Mouse (Mus musculus): Measurements from ENCODE around the gene D17Wsu92e.
"Not testable (repeated sequence)": the region's sequence is repeated elsewhere in the genome, so short reads cannot be mapped to it uniquely, and the experiment has no call there.

Gene D17Wsu92e

GRCm38 (mm10) chr17:27820568-27821406 is at the start of gene D17Wsu92e:
Gene D17Wsu92e (minus strand): TSS chr17:27820648.
- DNase-seq (ENCODE audit: low read depth, low spot score) = peak; percentile 96

GRCm38 (mm10) chr17:27866737-27867136 is 46.3 kb upstream of the D17Wsu92e start:
- DNase-seq (ENCODE audit: low read depth, low spot score) = no peak

GRCm38 (mm10) chr17:27865461-27865860 is 45.0 kb upstream of the D17Wsu92e start:
- DNase-seq (ENCODE audit: low read depth, low spot score) = no peak

GRCm38 (mm10) chr17:27859131-27859530 is 38.7 kb upstream of the D17Wsu92e start:
- DNase-seq (ENCODE audit: low read depth, low spot score) = no peak

- no peak for DNase-seq (ENCODE audit: low read depth, low spot score)
Observed at GRCm38 (mm10) chr17:27857649-27858475, 37.4 kb upstream of the D17Wsu92e start.

- no peak for DNase-seq (ENCODE audit: low read depth, low spot score)
Observed at GRCm38 (mm10) chr17:27856798-27857648, 36.6 kb upstream of the D17Wsu92e start.

GRCm38 (mm10) chr17:27856265-27856797 is 35.9 kb upstream of the D17Wsu92e start, which contains the start of gene Uhrf1bp1:
Gene Uhrf1bp1 (plus strand): TSS chr17:27856441.
- peak; percentile 60 for DNase-seq (ENCODE audit: low read depth, low spot score)

GRCm38 (mm10) chr17:27851076-27851475 is 30.6 kb upstream of the D17Wsu92e start:
- DNase-seq (ENCODE audit: low read depth, low spot score) = no peak

- DNase-seq (ENCODE audit: low read depth, low spot score) = no peak
Observed at GRCm38 (mm10) chr17:27848351-27848750, 27.9 kb upstream of the D17Wsu92e start.

- DNase-seq (ENCODE audit: low read depth, low spot score) = peak; percentile 95
Observed at GRCm38 (mm10) chr17:27839469-27840252, 19.2 kb upstream of the D17Wsu92e start.

- DNase-seq (ENCODE audit: low read depth, low spot score) = not testable (repeated sequence)
Observed at GRCm38 (mm10) chr17:27837850-27838249, 17.4 kb upstream of the D17Wsu92e start, which contains the start of gene Snrpc. Gene Snrpc (plus strand): TSS chr17:27838150.

GRCm38 (mm10) chr17:27830411-27830810 is 10.0 kb upstream of the D17Wsu92e start:
- no peak for DNase-seq (ENCODE audit: low read depth, low spot score)

- DNase-seq (ENCODE audit: low read depth, low spot score) = no peak
Observed at GRCm38 (mm10) chr17:27827511-27827910, 7.1 kb upstream of the D17Wsu92e start.

GRCm38 (mm10) chr17:27826908-27827383 is 6.5 kb upstream of the D17Wsu92e start:
- DNase-seq (ENCODE audit: low read depth, low spot score) = no peak

- DNase-seq (ENCODE audit: low read depth, low spot score) = no peak
Observed at GRCm38 (mm10) chr17:27825984-27826905, 5.8 kb upstream of the D17Wsu92e start.

- DNase-seq (ENCODE audit: low read depth, low spot score) = no peak
Observed at GRCm38 (mm10) chr17:27825539-27825938, 5.1 kb upstream of the D17Wsu92e start.

GRCm38 (mm10) chr17:27824941-27825340 is 4.5 kb upstream of the D17Wsu92e start:
- DNase-seq (ENCODE audit: low read depth, low spot score) = no peak

- DNase-seq (ENCODE audit: low read depth, low spot score) = no peak
Observed at GRCm38 (mm10) chr17:27823142-27823905, 2.9 kb upstream of the D17Wsu92e start.

All from brain, embryonic 18.5 days (tissue).